Mouse (Mus musculus) intestine, embryonic 14.5 days (tissue): ENCODE measurements around the gene Tmem245. TPM values are rescaled to one million over a fixed set of nuclear protein-coding genes. Genes with fewer than 3 reads are reported as not detected.

Source experiments
- ATAC-seq: fragments of 200-750 bp; cut with Nextera tagmentation; replicated peaks from 2 replicates; pipeline ENCODE4 v1.8.0; 2017; ENCODE audit warnings: low read depth, moderate number of reproducible peaks, moderate TSS enrichment, moderate library complexity; ENCODE audit not compliant: low FRiP score, low TSS enrichment
- DNase-seq: peaks from one replicate; pipeline ENCODE4 v3.0.0-alpha.2; 2018; ENCODE audit warnings: low spot score
- H3K27ac ChIP-seq: fragments of 300-500 bp; sonication (generic); 2 replicates; pipeline ENCODE4 v1.5.1; 2014; ENCODE audit warnings: low read depth, mild to moderate bottlenecking, control low read depth
- H3K27me3 ChIP-seq: fragments of 300-500 bp; sonication (generic); replicated peaks from 2 replicates; pipeline ENCODE4 v1.6.1; 2014; ENCODE audit warnings: low read length, control low read depth; ENCODE audit not compliant: control insufficient read depth, insufficient read depth
- H3K36me3 ChIP-seq: fragments of 300-500 bp; sonication (generic); 2 replicates; pipeline ENCODE4 v1.6.1; 2014; ENCODE audit warnings: low read length, control low read depth; ENCODE audit not compliant: control insufficient read depth, insufficient read depth
- H3K4me1 ChIP-seq: fragments of 300-500 bp; sonication (generic); replicated peaks from 2 replicates; pipeline ENCODE4 v1.6.1; 2014; ENCODE audit warnings: low read length, control low read depth, mixed read lengths; ENCODE audit not compliant: control insufficient read depth, insufficient read depth
- H3K4me2 ChIP-seq: fragments of 300-500 bp; sonication (generic); 2 replicates; pipeline ENCODE4 v1.6.1; 2014; ENCODE audit warnings: low read length
- H3K4me3 ChIP-seq: fragments of 300-500 bp; sonication (generic); 2 replicates; pipeline ENCODE4 v1.5.1; 2014; ENCODE audit warnings: low read depth, low read length, control low read depth, mixed read lengths
- H3K9ac ChIP-seq: fragments of 300-500 bp; sonication (generic); 2 replicates; pipeline ENCODE4 v1.6.1; 2014; ENCODE audit warnings: mild to moderate bottlenecking, low read length
- H3K9me3 ChIP-seq: fragments of 300-500 bp; sonication (generic); 2 replicates; pipeline ENCODE4 v1.6.1; 2016; ENCODE audit warnings: low read length, control low read depth; ENCODE audit not compliant: control insufficient read depth
- WGBS: fragments of 180-500 bp; shearing (Covaris S2); extraction: QIAGEN DNeasy Blood & Tissue Kit; methylation state at CpG from one replicate; pipeline ENCODE4 v1.1.7; 2014; 5-methylcytosine and 5-hydroxymethylcytosine counted together
- polyA plus RNA-seq: library from polyadenylated mRNA; unstranded; fragments of >200 nt; fragmentation: Nextera tagmentation; extraction: Ambion mirVana; gene quantifications from 2 replicates; pipeline ENCODE4 v1.2.1, GENCODE M21; 2014

Tmem245 gene
- polyA plus RNA-seq, 1 experiment from 2014 or later = 11.1 TPM

GRCm38 (mm10) chr4:56914761-56915160 is 32.5 kb downstream of the Tmem245 start:
- no peak for DNase-seq
- no peak overlapping the region for H3K27ac ChIP-seq
- 86% methylated on average over 1 of the region's 1 CpGs for WGBS
- H3K9ac ChIP-seq = no peak overlapping the region
- H3K36me3 ChIP-seq = peaks cover 81% of the 10 kb centered on the region
- no peak overlapping the region for H3K4me2 ChIP-seq
- ATAC-seq = no peak
- no peaks in the 10 kb centered on the region for H3K9me3 ChIP-seq
- H3K4me3 ChIP-seq = no peak overlapping the region
- H3K27me3 ChIP-seq = no peaks in the 10 kb centered on the region
- H3K4me1 ChIP-seq = no peaks in the 10 kb centered on the region

- no peak overlapping the region for H3K4me3 ChIP-seq
- WGBS = 91% methylated on average over 6 of the region's 6 CpGs
- H3K36me3 ChIP-seq = peaks cover 83% of the 10 kb centered on the region
Measured at GRCm38 (mm10) chr4:56914338-56914737, 32.9 kb downstream of the Tmem245 start.

GRCm38 (mm10) chr4:56912382-56913001 is 34.7 kb downstream of the Tmem245 start:
- DNase-seq (no peak), ATAC-seq (no peak)
- H3K27ac ChIP-seq = no peak overlapping the region
- no peaks in the 10 kb centered on the region for H3K4me1 ChIP-seq
- WGBS = 92% methylated on average over 7 of the region's 7 CpGs
- H3K36me3 ChIP-seq = peaks cover 84% of the 10 kb centered on the region
- no peak overlapping the region for H3K4me3 ChIP-seq
- no peaks in the 10 kb centered on the region for H3K9me3 ChIP-seq
- no peaks in the 10 kb centered on the region for H3K27me3 ChIP-seq
- H3K9ac ChIP-seq = no peak overlapping the region
- H3K4me2 ChIP-seq = no peak overlapping the region

More at GRCm38 (mm10) chr4:56914338-56914737, 32.9 kb downstream of the Tmem245 start:
- Histone ChIP-seq H3K9me3 (no peaks in the 10 kb centered on the region), H3K4me1 (no peaks in the 10 kb centered on the region), H3K27ac (no peak overlapping the region), H3K4me2 (no peak overlapping the region), H3K9ac (no peak overlapping the region), H3K27me3 (no peaks in the 10 kb centered on the region)
- ATAC-seq (no peak), DNase-seq (no peak)

- no peak overlapping the region for H3K4me2 ChIP-seq
- no peaks in the 10 kb centered on the region for H3K9me3 ChIP-seq
- peaks cover 83% of the 10 kb centered on the region for H3K36me3 ChIP-seq
- no peak overlapping the region for H3K4me3 ChIP-seq
- no peak for DNase-seq
- WGBS = 75% methylated on average over 3 of the region's 3 CpGs
- H3K27ac ChIP-seq = no peak overlapping the region
- ATAC-seq = no peak
- H3K27me3 ChIP-seq = no peaks in the 10 kb centered on the region
- H3K4me1 ChIP-seq = no peaks in the 10 kb centered on the region
- no peak overlapping the region for H3K9ac ChIP-seq
Measured at GRCm38 (mm10) chr4:56909568-56909967, 37.7 kb downstream of the Tmem245 start.

- no peaks in the 10 kb centered on the region for H3K27me3 ChIP-seq
- no peak overlapping the region for H3K4me3 ChIP-seq
- no peaks in the 10 kb centered on the region for H3K9me3 ChIP-seq
- H3K36me3 ChIP-seq = peaks cover 88% of the 10 kb centered on the region
- DNase-seq (no peak), ATAC-seq (no peak)
- H3K9ac ChIP-seq = no peak overlapping the region
- no peaks in the 10 kb centered on the region for H3K4me1 ChIP-seq
- WGBS = 91% methylated on average over 5 of the region's 5 CpGs
- H3K27ac ChIP-seq = no peak overlapping the region
- H3K4me2 ChIP-seq = no peak overlapping the region
Measured at GRCm38 (mm10) chr4:56907671-56908070, 39.6 kb downstream of the Tmem245 start.

- Histone ChIP-seq H3K9me3 (no peaks in the 10 kb centered on the region), H3K36me3 (peaks cover 90% of the 10 kb centered on the region), H3K4me1 (no peaks in the 10 kb centered on the region), H3K4me2 (no peak overlapping the region), H3K27me3 (no peaks in the 10 kb centered on the region), H3K27ac (no peak overlapping the region), H3K9ac (no peak overlapping the region), H3K4me3 (no peak overlapping the region)
- DNase-seq (no peak), ATAC-seq (no peak)
- 92% methylated on average over 3 of the region's 3 CpGs for WGBS
Measured at GRCm38 (mm10) chr4:56906926-56907325, 40.3 kb downstream of the Tmem245 start.

- 90% methylated on average over 5 of the region's 5 CpGs for WGBS
- DNase-seq = no peak
- Histone ChIP-seq H3K27me3 (no peaks in the 10 kb centered on the region), H3K4me2 (no peak overlapping the region), H3K36me3 (peaks cover 90% of the 10 kb centered on the region), H3K9me3 (no peaks in the 10 kb centered on the region), H3K9ac (no peak overlapping the region), H3K27ac (no peak overlapping the region), H3K4me3 (no peak overlapping the region), H3K4me1 (no peaks in the 10 kb centered on the region)
- ATAC-seq = no peak
Measured at GRCm38 (mm10) chr4:56905507-56905906, 41.7 kb downstream of the Tmem245 start.

- Histone ChIP-seq H3K27me3 (no peaks in the 10 kb centered on the region), H3K9ac (no peak overlapping the region), H3K4me1 (no peaks in the 10 kb centered on the region), H3K9me3 (no peaks in the 10 kb centered on the region), H3K36me3 (peaks cover 93% of the 10 kb centered on the region), H3K4me2 (no peak overlapping the region), H3K4me3 (no peak overlapping the region), H3K27ac (no peak overlapping the region; the same call in 1 of the 2 replicates)
- ATAC-seq (no peak), DNase-seq (no peak)
- WGBS = 88% methylated on average over 2 of the region's 2 CpGs
Measured at GRCm38 (mm10) chr4:56901671-56902070, 45.6 kb downstream of the Tmem245 start.

GRCm38 (mm10) chr4:56899216-56899615 is 48.0 kb downstream of the Tmem245 start:
- Histone ChIP-seq H3K4me2 (no peak overlapping the region), H3K4me3 (no peak overlapping the region), H3K27ac (no peak overlapping the region), H3K9ac (no peak overlapping the region), H3K27me3 (no peaks in the 10 kb centered on the region), H3K36me3 (peaks cover 88% of the 10 kb centered on the region), H3K9me3 (no peaks in the 10 kb centered on the region), H3K4me1 (no peaks in the 10 kb centered on the region)
- no peak for DNase-seq
- no peak for ATAC-seq
- WGBS = 92% methylated on average over 8 of the region's 8 CpGs
